Mouse (Mus musculus) heart, postnatal 0 days (tissue): ENCODE measurements around the gene R3hcc1l.

Source experiments
- CTCF ChIP-seq: IDR thresholded peaks from 2 replicates; pipeline ENCODE4 v1.5.1; 2016; ENCODE audit warnings: antibody characterized with exemption, control low read depth, low read depth
- EP300 ChIP-seq: IDR thresholded peaks from 2 replicates; pipeline ENCODE4 v1.6.1; 2016; ENCODE audit warnings: antibody characterized with exemption, low read depth

GRCm38 (mm10) chr19:42504156-42504555 lies 14.4 kb upstream of the R3hcc1l start:
- TF ChIP-seq CTCF (no peak), EP300 (no peak)
